Mouse (Mus musculus): ENCODE results near the gene Prss50. TPM values are rescaled to one million over a fixed set of nuclear protein-coding genes. Genes with fewer than 3 reads are reported as not detected.

Gene Prss50
- total RNA-seq, 1 experiment, result 69.3 TPM

DNA sequence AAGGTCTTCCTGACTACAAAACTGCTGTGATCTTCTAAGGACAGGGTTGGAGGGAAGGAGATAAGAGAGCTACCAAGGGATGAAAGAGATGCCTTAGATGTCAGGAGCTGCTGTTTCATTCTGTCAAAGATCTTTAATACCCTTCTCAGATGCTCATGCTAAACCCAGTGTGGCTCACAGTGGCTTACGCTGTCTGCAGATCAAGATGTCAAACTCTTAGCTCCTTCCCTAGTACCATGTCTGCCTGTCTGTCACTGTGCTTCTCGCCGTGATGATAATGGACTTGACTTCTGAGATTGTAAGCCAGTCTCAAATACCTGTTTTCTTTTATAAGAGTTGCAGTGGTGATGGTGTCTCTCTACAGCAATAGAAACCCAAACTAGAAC, 50.9 kb downstream of the Prss50 start:
- TF ChIP-seq MAFK (IDR thresholded peaks at IDR 0.05; ENCODE audit: insufficient read depth, low read depth, low read length) (no peak), ZNF384 (IDR thresholded peaks at IDR 0.05; ENCODE audit: low read depth, low read length) (no peak), CHD2 (IDR thresholded peaks at IDR 0.05; ENCODE audit: low read depth, low read length) (no peak), HCFC1 (IDR thresholded peaks at IDR 0.05; ENCODE audit: borderline replicate concordance, insufficient read depth, low read length) (no peak), ZC3H11A (IDR thresholded peaks at IDR 0.05; ENCODE audit: borderline replicate concordance, low read depth, low read length) (no peak)
- Histone ChIP-seq H3K9me3 (ENCODE audit: control insufficient read depth, insufficient read depth, low read depth, low read length) (no peaks in the 10 kb centered on the region; the same call in 1 of the 2 replicates), H3K27ac (ENCODE audit: insufficient read depth, low read depth, low read length, poor library complexity, severe bottlenecking) (no peak overlapping the region), H3K36me3 (ENCODE audit: control insufficient read depth, insufficient read depth, low read length, poor library complexity, severe bottlenecking) (no peaks in the 10 kb centered on the region), H3K9ac (ENCODE audit: insufficient read depth, low read depth, low read length, poor library complexity, severe bottlenecking) (no peak overlapping the region), H3K4me3 (ENCODE audit: insufficient read depth in 1 of 2, low read depth in 1 of 2, low read length in 2 of 2, poor library complexity in 1 of 2, severe bottlenecking in 1 of 2) (no peak overlapping the region), H3K4me1 (ENCODE audit: control insufficient read depth in 2 of 2, insufficient read depth in 2 of 2, low read length in 2 of 2, poor library complexity in 1 of 2) (no peaks in the 10 kb centered on the region)
- no peak for DNase-seq (ENCODE audit: low read depth, low spot score)
- in situ Hi-C loops (cut with MboI; ENCODE audit: low sequenced_read_pairs in 2 of 2, unreplicated experiment in 2 of 2), result no loop called here

GRCm38 (mm10) chr9:110909371-110909967, 51.7 kb downstream of the Prss50 start:
- no peaks in the 10 kb centered on the region; a peak in 1 of 4 replicates for H3K4me1 ChIP-seq (ENCODE audit: control insufficient read depth in 2 of 2, insufficient read depth in 2 of 2, low read length in 2 of 2, poor library complexity in 1 of 2)

More at GRCm38 (mm10) chr9:110909371-110909967, 51.7 kb downstream of the Prss50 start:
- no peak overlapping the region for H3K9ac ChIP-seq (ENCODE audit: insufficient read depth, low read depth, low read length, poor library complexity, severe bottlenecking)
- no peak overlapping the region for H3K27ac ChIP-seq (ENCODE audit: insufficient read depth, low read depth, low read length, poor library complexity, severe bottlenecking)
- DNase-seq (ENCODE audit: low read depth, low spot score), result no peak
- H3K4me3 ChIP-seq (ENCODE audit: insufficient read depth in 1 of 2, low read depth in 1 of 2, low read length in 2 of 2, poor library complexity in 1 of 2, severe bottlenecking in 1 of 2), result no peak overlapping the region
- in situ Hi-C loops (cut with MboI; ENCODE audit: low sequenced_read_pairs in 2 of 2, unreplicated experiment in 2 of 2), result no loop called here
- no peaks in the 10 kb centered on the region; the same call in 1 of the 2 replicates for H3K9me3 ChIP-seq (ENCODE audit: control insufficient read depth, insufficient read depth, low read depth, low read length)
- H3K36me3 ChIP-seq (ENCODE audit: control insufficient read depth, insufficient read depth, low read length, poor library complexity, severe bottlenecking), result no peaks in the 10 kb centered on the region
- no peak for TF ChIP-seq MAFK (IDR thresholded peaks at IDR 0.05; ENCODE audit: insufficient read depth, low read depth, low read length)
- no peak for TF ChIP-seq ZC3H11A (IDR thresholded peaks at IDR 0.05; ENCODE audit: borderline replicate concordance, low read depth, low read length)
- no peak for TF ChIP-seq CHD2 (IDR thresholded peaks at IDR 0.05; ENCODE audit: low read depth, low read length)
- no peak for TF ChIP-seq ZNF384 (IDR thresholded peaks at IDR 0.05; ENCODE audit: low read depth, low read length)
- TF ChIP-seq HCFC1 (IDR thresholded peaks at IDR 0.05; ENCODE audit: borderline replicate concordance, insufficient read depth, low read length), result no peak

Other genes starting within 250 kb of the Prss50 start
- 65.5 and 83.8 TPM in 2 replicates for gene Nradd, start 233.5 kb upstream of the Prss50 start, total RNA-seq (2012; rRNA removed)
- gene Nbeal2, start 203.8 kb upstream of the Prss50 start, total RNA-seq (2012; rRNA removed), result 13.6 and 24.1 TPM in 2 replicates
- gene Ccdc12, start 201.5 kb upstream of the Prss50 start, total RNA-seq (2012; rRNA removed), result 79.9 and 82.2 TPM in 2 replicates
- 0.48 and 0.89 TPM in 2 replicates for gene Myl3, start 116.1 kb upstream of the Prss50 start, total RNA-seq (2012; rRNA removed)
- gene Pth1r, start 110.8 kb upstream of the Prss50 start, total RNA-seq (2012; rRNA removed), result 3.2 and 6.8 TPM in 2 replicates
- 7.5 and 14.8 TPM in 2 replicates for gene Prss42, start 59.8 kb upstream of the Prss50 start, total RNA-seq (2012; rRNA removed)
- gene Prss44, start 44.0 kb upstream of the Prss50 start, total RNA-seq (2012; rRNA removed), result 1.5 and 2.2 TPM in 2 replicates
- gene Prss43, start 31.3 kb upstream of the Prss50 start, total RNA-seq (2012; rRNA removed), result 0.09 TPM in 1 of 2 replicates, not detected in the other
- 0.26 and 0.54 TPM in 2 replicates for gene Prss45, start 23.4 kb upstream of the Prss50 start, total RNA-seq (2012; rRNA removed)
- gene Prss46, start 13.5 kb upstream of the Prss50 start, total RNA-seq (2012; rRNA removed), result 0.63 and 2.8 TPM in 2 replicates
- gene Als2cl, start 21.9 kb downstream of the Prss50 start, total RNA-seq (2012; rRNA removed), result 13.0 and 35.0 TPM in 2 replicates
- gene Tmie, start 22.1 kb downstream of the Prss50 start, total RNA-seq (2012; rRNA removed), result 0.67 and 0.79 TPM in 2 replicates
- 1.0 TPM in 1 of 2 replicates, not detected in the other for gene Fam240a, start 58.9 kb downstream of the Prss50 start, total RNA-seq (2012; rRNA removed)
- gene Tdgf1, start 88.2 kb downstream of the Prss50 start, total RNA-seq (2012; rRNA removed), result 904 and 1,760 TPM in 2 replicates
- 20.2 and 20.8 TPM in 2 replicates for gene Lrrc2, start 93.6 kb downstream of the Prss50 start, total RNA-seq (2012; rRNA removed)
- gene Rtp3, start 132.6 kb downstream of the Prss50 start, total RNA-seq (2012; rRNA removed), result 0.62 and 1.1 TPM in 2 replicates
- gene Ltf, start 161.3 kb downstream of the Prss50 start, total RNA-seq (2012; rRNA removed), result 0.48 TPM in 1 of 2 replicates, not detected in the other
- 0.26 and 0.40 TPM in 2 replicates for gene Ccrl2, start 199.6 kb downstream of the Prss50 start, total RNA-seq (2012; rRNA removed)

All from ES-E14 (cell line).